Comparison of ENCODE assay signal across 13 mouse cellular contexts in genomic region chr5:31766841-31767542, GRCm38 (mm10).
DNase-seq lines count a peak whose midpoint lies in the region; ATAC-seq and TF ChIP-seq lines count a peak whose summit lies in the region.
"Had no signal": no experiment of that assay in that cellular context is flagged by ENCODE, and none has a peak within 500 bp of the region (broad histone marks: within the 10 kb centered on the region; RNA-seq: fewer than 3 reads in every experiment).

No protein-coding gene starts in this region.

- 28% methylated on average over 4 of the region's 4 CpGs for WGBS in heart, adult 2 months
- 4% methylated on average over 4 of the region's 4 CpGs for WGBS in liver, embryonic 14.5 days (ENCODE audit: insufficient replicate concordance)

- DNase-seq in heart, adult 2 months: peak in 1 of 2 experiments; percentile 9
- no peak for DNase-seq in heart, postnatal 14 days
- no peak for DNase-seq in testis, postnatal 10 days (ENCODE audit: low spot score)
- peak; percentile 7 to 24 (median 17) for DNase-seq in liver, embryonic 14.5 days (ENCODE audit: low read depth in 3 of 3, low spot score in 3 of 3)
- no peak for DNase-seq in urinary bladder, postnatal 10 days (ENCODE audit: low spot score)
- no peak for DNase-seq in cerebellum, postnatal 25 days
- DNase-seq in cerebellum, postnatal 10 days: no peak
- DNase-seq: adrenal gland, postnatal 10 days; gastrocnemius, postnatal 36 days; right cerebral cortex, postnatal 25 days had no signal

- TF ChIP-seq POLR2A in heart, adult 2 months (IDR thresholded peaks at IDR 0.05; ENCODE audit: insufficient read depth, low read depth, low read length): 0 out of 2 replicates have a peak, but pooled peaks have one; percentile 13
- TF ChIP-seq POLR2A in testis, adult 2 months (IDR thresholded peaks at IDR 0.05; ENCODE audit: control insufficient read depth, low read depth, low read length): no peak

- no peaks in the 10 kb centered on the region for H3K27me3 ChIP-seq in heart, adult 2 months (ENCODE audit: control insufficient read depth, insufficient read depth, low read length)
- no peaks in the 10 kb centered on the region for H3K27me3 ChIP-seq in testis, adult 2 months (ENCODE audit: control insufficient read depth, insufficient read depth, low read length)
- no peaks in the 10 kb centered on the region for H3K27me3 ChIP-seq in liver, embryonic 14.5 days (ENCODE audit: control insufficient read depth, insufficient read depth, low read length)
- H3K27me3 ChIP-seq: embryonic facial prominence, embryonic 13.5 days had no signal

- H3K27ac ChIP-seq in heart, adult 2 months: peak overlapping the region; percentile 54
- H3K27ac ChIP-seq in testis, adult 2 months (ENCODE audit: control insufficient read depth, insufficient read depth, low read depth, low read length): peak overlapping the region; percentile 22; the same call in 1 of the 2 replicates
- H3K27ac ChIP-seq in liver, embryonic 14.5 days: no peak overlapping the region; the same call in 1 of the 2 replicates
- H3K27ac ChIP-seq: embryonic facial prominence, embryonic 13.5 days had no signal

- peaks cover 5% of the 10 kb centered on the region for H3K4me1 ChIP-seq in heart, adult 2 months (ENCODE audit: control insufficient read depth, insufficient read depth, low read length)
- H3K4me1 ChIP-seq in testis, adult 2 months (ENCODE audit: control insufficient read depth, insufficient read depth, low read length): no peaks in the 10 kb centered on the region
- peaks cover 0 to 16% of the 10 kb centered on the region in 2 experiments; a peak in 3 of 4 replicates for H3K4me1 ChIP-seq in liver, embryonic 14.5 days (replicated peaks; ENCODE audit: control insufficient read depth in 2 of 2, insufficient read depth in 2 of 2, low read length in 1 of 2)
- H3K4me1 ChIP-seq: embryonic facial prominence, embryonic 13.5 days had no signal

- ATAC-seq in liver, embryonic 14.5 days (ENCODE audit: insufficient read depth): peak; percentile 31; the same call in 1 of the 2 replicates
- ATAC-seq: midbrain, embryonic 16.5 days had no signal

- H3K4me2 ChIP-seq in liver, embryonic 14.5 days (ENCODE audit: low read depth): peak overlapping the region; percentile 23; the same call in 1 of the 2 replicates
- H3K4me2 ChIP-seq: embryonic facial prominence, embryonic 13.5 days had no signal

- no peak overlapping the region for H3K4me3 ChIP-seq in heart, adult 2 months
- H3K4me3 ChIP-seq in testis, adult 2 months (ENCODE audit: control insufficient read depth, low read depth, low read length): no peak overlapping the region
- H3K4me3 ChIP-seq in liver, embryonic 14.5 days (ENCODE audit: insufficient read depth in 1 of 2, low read depth in 2 of 2, low read length in 2 of 2): no peak overlapping the region
- H3K4me3 ChIP-seq: embryonic facial prominence, embryonic 13.5 days had no signal

- peaks cover 6% of the 10 kb centered on the region for H3K36me3 ChIP-seq in heart, adult 2 months (ENCODE audit: control insufficient read depth, insufficient read depth, low read length)
- no peaks in the 10 kb centered on the region for H3K36me3 ChIP-seq in testis, adult 2 months (ENCODE audit: control insufficient read depth, insufficient read depth, low read length)
- no peaks in the 10 kb centered on the region for H3K36me3 ChIP-seq in liver, embryonic 14.5 days (replicated peaks; ENCODE audit: control insufficient read depth, insufficient read depth, low read depth)
- H3K36me3 ChIP-seq: embryonic facial prominence, embryonic 13.5 days had no signal

- no peak for TF ChIP-seq CTCF in heart, adult 2 months (IDR thresholded peaks at IDR 0.05)
- TF ChIP-seq CTCF in testis, adult 2 months (IDR thresholded peaks at IDR 0.05; ENCODE audit: control insufficient read depth, insufficient read depth, insufficient replicate concordance, low read depth, low read length): no peak
- no peak for TF ChIP-seq CTCF in liver, embryonic 14.5 days (IDR thresholded peaks at IDR 0.05; ENCODE audit: low read depth)

- H3K79me2 ChIP-seq in heart, adult 2 months (replicated peaks; ENCODE audit: control insufficient read depth, insufficient read depth, low read length): no peaks in the 10 kb centered on the region

- H3K9ac ChIP-seq in heart, adult 2 months (ENCODE audit: low read depth, low read length): no peak overlapping the region
- no peak overlapping the region for H3K9ac ChIP-seq in liver, embryonic 14.5 days (replicated peaks)
- H3K9ac ChIP-seq: embryonic facial prominence, embryonic 13.5 days had no signal

- no peaks in the 10 kb centered on the region for H3K9me3 ChIP-seq in liver, embryonic 14.5 days (ENCODE audit: control insufficient read depth, low read length)
- H3K9me3 ChIP-seq: embryonic facial prominence, embryonic 13.5 days had no signal

- intact Hi-C loops in heart, adult 2 months (cut with DNase I): loop anchor here (5.0 kb wide), 1 partner anchor 35 kb away; no protein-coding TSS in a partner anchor
- intact Hi-C loops in heart, postnatal 14 days (cut with DNase I): no loop called here

- TF ChIP-seq EP300 in heart, adult 2 months (IDR thresholded peaks at IDR 0.05; ENCODE audit: insufficient read depth, low read depth, low read length): no peak
- TF ChIP-seq EP300 in liver, embryonic 14.5 days (IDR thresholded peaks at IDR 0.05; ENCODE audit: low read depth): no peak

Comparison
In these comparisons a context has a peak if more than half of its experiments do, and no peak if none do; other contexts are left out.
1. DNase-seq: peak in liver, embryonic 14.5 days (3 of 3); none in heart, postnatal 14 days (0 of 2), testis, postnatal 10 days (single experiment), urinary bladder, postnatal 10 days (single experiment), cerebellum, postnatal 25 days (0 of 2) and cerebellum, postnatal 10 days (0 of 2).